Mouse (Mus musculus): ENCODE data around the gene Pde4a. TPM values are rescaled to one million over a fixed set of nuclear protein-coding genes. Genes with fewer than 3 reads are reported as not detected.

The Pde4a gene
- total RNA-seq (2014; rRNA removed), result 41.3 and 45.0 TPM in 2 replicates
- 46.4 and 47.7 TPM in 2 replicates for polyA plus RNA-seq (2015; fragmentation: Nextera tagmentation; extraction: Ambion mirVana)

GRCm38 (mm10) chr9:21165041-21165951, at the start of gene Pde4a:
Gene Pde4a (plus strand): TSS chr9:21165714.
- WGBS, result under 1% methylated on average over 63 of the region's 86 CpGs
- Histone ChIP-seq H3K4me1 (ENCODE audit: insufficient read depth, low read length) (peaks cover 5% of the 10 kb centered on the region; the same call in 1 of the 2 replicates), H3K4me3 (ENCODE audit: low read length) (peak within 1 kb of the TSS; percentile 49), H3K36me3 (ENCODE audit: insufficient read depth, low read length) (no peaks in the 10 kb centered on the region), H3K9me3 (ENCODE audit: low read length) (no peaks in the 10 kb centered on the region), H3K27ac (no peak within 1 kb of the TSS), H3K4me2 (ENCODE audit: low read depth, low read length) (peak within 1 kb of the TSS; percentile 76), H3K9ac (replicated peaks; ENCODE audit: low read length) (peak within 1 kb of the TSS; percentile 52), H3K27me3 (ENCODE audit: insufficient read depth, low read length) (peaks cover 32% of the 10 kb centered on the region)
- ATAC-seq (peak; percentile 48), DNase-seq (ENCODE audit: low spot score) (peak; percentile 73)
- no peak for TF ChIP-seq CTCF (IDR thresholded peaks at IDR 0.05; ENCODE audit: low read depth)

- no peak for ATAC-seq
- H3K4me3 ChIP-seq (ENCODE audit: low read length), result no peak overlapping the region
- H3K36me3 ChIP-seq (ENCODE audit: insufficient read depth, low read length), result peaks cover 12% of the 10 kb centered on the region; the same call in 1 of the 2 replicates
- no peak for TF ChIP-seq CTCF (IDR thresholded peaks at IDR 0.05; ENCODE audit: low read depth)
- DNase-seq (ENCODE audit: low spot score), result no peak
- H3K4me1 ChIP-seq (ENCODE audit: insufficient read depth, low read length), result no peaks in the 10 kb centered on the region
- H3K27ac ChIP-seq, result no peak overlapping the region
- no peaks in the 10 kb centered on the region for H3K27me3 ChIP-seq (ENCODE audit: insufficient read depth, low read length)
- H3K9ac ChIP-seq (replicated peaks; ENCODE audit: low read length), result no peak overlapping the region
- WGBS, result 73% methylated on average over 6 of the region's 6 CpGs
- H3K9me3 ChIP-seq (ENCODE audit: low read length), result no peaks in the 10 kb centered on the region
- no peak overlapping the region for H3K4me2 ChIP-seq (ENCODE audit: low read depth, low read length)
Observed at GRCm38 (mm10) chr9:21117073-21117472, 48.4 kb upstream of the Pde4a start.

GRCm38 (mm10) chr9:21121483-21121882, 44.0 kb upstream of the Pde4a start:
- TF ChIP-seq CTCF (IDR thresholded peaks at IDR 0.05; ENCODE audit: low read depth), result no peak
- H3K4me3 ChIP-seq (ENCODE audit: low read length), result no peak overlapping the region
- H3K9me3 ChIP-seq (ENCODE audit: low read length), result no peaks in the 10 kb centered on the region
- 90% methylated on average over 16 of the region's 16 CpGs for WGBS
- H3K4me1 ChIP-seq (ENCODE audit: insufficient read depth, low read length), result no peaks in the 10 kb centered on the region
- H3K27me3 ChIP-seq (ENCODE audit: insufficient read depth, low read length), result no peaks in the 10 kb centered on the region
- no peak overlapping the region for H3K9ac ChIP-seq (replicated peaks; ENCODE audit: low read length)
- DNase-seq (ENCODE audit: low spot score), result no peak
- peaks cover 28% of the 10 kb centered on the region; the same call in 1 of the 2 replicates for H3K36me3 ChIP-seq (ENCODE audit: insufficient read depth, low read length)
- ATAC-seq, result no peak
- no peak overlapping the region for H3K4me2 ChIP-seq (ENCODE audit: low read depth, low read length)
- H3K27ac ChIP-seq, result no peak overlapping the region

GRCm38 (mm10) chr9:21124837-21125236, 40.7 kb upstream of the Pde4a start:
- no peak overlapping the region for H3K4me2 ChIP-seq (ENCODE audit: low read depth, low read length)
- H3K4me1 ChIP-seq (ENCODE audit: insufficient read depth, low read length), result no peaks in the 10 kb centered on the region
- no peak overlapping the region for H3K9ac ChIP-seq (replicated peaks; ENCODE audit: low read length)
- peaks cover 28% of the 10 kb centered on the region; the same call in 1 of the 2 replicates for H3K36me3 ChIP-seq (ENCODE audit: insufficient read depth, low read length)
- H3K27ac ChIP-seq, result no peak overlapping the region
- DNase-seq (ENCODE audit: low spot score) (no peak), ATAC-seq (no peak)
- no peak overlapping the region for H3K4me3 ChIP-seq (ENCODE audit: low read length)
- no peaks in the 10 kb centered on the region for H3K9me3 ChIP-seq (ENCODE audit: low read length)
- no peaks in the 10 kb centered on the region for H3K27me3 ChIP-seq (ENCODE audit: insufficient read depth, low read length)
- TF ChIP-seq CTCF (IDR thresholded peaks at IDR 0.05; ENCODE audit: low read depth), result no peak
- 83% methylated on average over 5 of the region's 5 CpGs for WGBS

- 91% methylated on average over 9 of the region's 9 CpGs for WGBS
- Histone ChIP-seq H3K36me3 (ENCODE audit: insufficient read depth, low read length) (peaks cover 28% of the 10 kb centered on the region; the same call in 1 of the 2 replicates), H3K9me3 (ENCODE audit: low read length) (no peaks in the 10 kb centered on the region), H3K27ac (no peak overlapping the region), H3K4me3 (ENCODE audit: low read length) (no peak overlapping the region), H3K4me2 (ENCODE audit: low read depth, low read length) (no peak overlapping the region), H3K27me3 (ENCODE audit: insufficient read depth, low read length) (no peaks in the 10 kb centered on the region), H3K4me1 (ENCODE audit: insufficient read depth, low read length) (0 out of 2 replicates have a peak, but pooled peaks cover 3% of the 10 kb centered on the region), H3K9ac (replicated peaks; ENCODE audit: low read length) (no peak overlapping the region)
- no peak for ATAC-seq
- no peak for DNase-seq (ENCODE audit: low spot score)
- no peak for TF ChIP-seq CTCF (IDR thresholded peaks at IDR 0.05; ENCODE audit: low read depth)
Observed at GRCm38 (mm10) chr9:21125502-21126258, 39.8 kb upstream of the Pde4a start.

- no peak overlapping the region for H3K27ac ChIP-seq
- 0 out of 2 replicates have a peak, but pooled peaks cover 4% of the 10 kb centered on the region for H3K4me1 ChIP-seq (ENCODE audit: insufficient read depth, low read length)
- no peak overlapping the region for H3K4me2 ChIP-seq (ENCODE audit: low read depth, low read length)
- peaks cover 23% of the 10 kb centered on the region; the same call in 1 of the 2 replicates for H3K36me3 ChIP-seq (ENCODE audit: insufficient read depth, low read length)
- no peak overlapping the region for H3K4me3 ChIP-seq (ENCODE audit: low read length)
- TF ChIP-seq CTCF (IDR thresholded peaks at IDR 0.05; ENCODE audit: low read depth), result no peak
- H3K27me3 ChIP-seq (ENCODE audit: insufficient read depth, low read length), result no peaks in the 10 kb centered on the region
- ATAC-seq, result no peak
- WGBS, result 80% methylated on average over 2 of the region's 2 CpGs
- no peaks in the 10 kb centered on the region for H3K9me3 ChIP-seq (ENCODE audit: low read length)
- no peak overlapping the region for H3K9ac ChIP-seq (replicated peaks; ENCODE audit: low read length)
- no peak for DNase-seq (ENCODE audit: low spot score)
Observed at GRCm38 (mm10) chr9:21126259-21126627, 39.3 kb upstream of the Pde4a start.

Data from hindbrain, postnatal 0 days (tissue).